Mouse (Mus musculus) cerebellum, adult 2 months (tissue): ENCODE measurements around the gene Foxn1.

Source experiments
- CTCF ChIP-seq: fragments of 200-500 bp; IDR thresholded peaks from 2 replicates; pipeline ENCODE4 v1.5.1; 2011; ENCODE audit warnings: low read depth, mild to moderate bottlenecking, control low read depth, low read length, moderate library complexity, borderline replicate concordance; ENCODE audit not compliant: insufficient read depth
- POLR2A ChIP-seq: fragments of 200-500 bp; IDR thresholded peaks from 2 replicates; pipeline ENCODE4 v1.6.1; 2011; ENCODE audit warnings: low read length, control low read depth, borderline replicate concordance; ENCODE audit not compliant: insufficient read depth

DNA sequence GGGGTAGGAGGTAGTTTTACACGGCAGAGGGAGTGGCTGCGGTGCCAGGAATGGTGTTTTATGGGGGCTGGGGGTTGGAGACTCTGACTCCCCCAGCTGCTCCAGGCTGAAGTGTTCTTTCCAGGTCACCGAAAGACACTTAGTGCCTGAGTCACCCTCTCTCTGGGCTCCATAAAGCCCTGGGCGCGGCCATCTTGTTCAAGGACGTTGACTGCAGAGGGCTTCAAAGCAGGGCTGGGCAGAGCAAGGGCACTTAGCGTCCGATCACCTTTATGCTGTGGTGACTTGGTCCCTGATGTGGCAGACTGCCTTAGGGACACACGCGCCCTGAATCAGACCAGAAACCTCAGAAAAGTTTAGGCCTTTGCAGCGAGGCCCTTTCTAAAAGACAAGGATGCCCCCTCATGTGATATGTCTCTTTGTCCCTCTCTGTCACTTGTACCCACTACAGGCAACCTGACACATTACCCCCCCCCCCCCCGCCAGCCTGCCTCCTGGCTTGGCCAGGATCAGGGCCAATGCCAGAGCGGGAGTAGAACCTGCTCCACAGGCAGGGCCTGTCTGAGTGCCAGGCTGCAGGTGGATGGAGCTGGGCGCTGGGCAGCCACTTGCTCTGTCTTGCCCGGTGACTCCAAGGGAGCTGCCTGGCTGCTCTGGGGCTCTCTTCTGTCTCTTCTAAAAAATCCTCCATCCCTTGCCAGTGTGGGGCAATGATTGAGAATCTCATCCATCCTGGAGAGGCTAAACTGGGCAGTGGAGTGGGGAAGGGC is 18.7 kb downstream of the Foxn1 start:
- TF ChIP-seq CTCF: no peak
- no peak for TF ChIP-seq POLR2A
